Mouse (Mus musculus) heart, adult 2 months (tissue): ENCODE data around the gene Fbxl14.

Experiments used
- CTCF ChIP-seq: fragments of 200-600 bp; IDR thresholded peaks from 2 replicates; pipeline ENCODE4 v1.8.1; 2022; ENCODE audit warnings: antibody characterized with exemption, mild to moderate bottlenecking, moderate library complexity
- EP300 ChIP-seq: fragments of 200-500 bp; IDR thresholded peaks from 2 replicates; pipeline ENCODE4 v1.6.1; 2011; ENCODE audit warnings: low read depth, low read length, control low read depth; ENCODE audit not compliant: insufficient read depth

DNA sequence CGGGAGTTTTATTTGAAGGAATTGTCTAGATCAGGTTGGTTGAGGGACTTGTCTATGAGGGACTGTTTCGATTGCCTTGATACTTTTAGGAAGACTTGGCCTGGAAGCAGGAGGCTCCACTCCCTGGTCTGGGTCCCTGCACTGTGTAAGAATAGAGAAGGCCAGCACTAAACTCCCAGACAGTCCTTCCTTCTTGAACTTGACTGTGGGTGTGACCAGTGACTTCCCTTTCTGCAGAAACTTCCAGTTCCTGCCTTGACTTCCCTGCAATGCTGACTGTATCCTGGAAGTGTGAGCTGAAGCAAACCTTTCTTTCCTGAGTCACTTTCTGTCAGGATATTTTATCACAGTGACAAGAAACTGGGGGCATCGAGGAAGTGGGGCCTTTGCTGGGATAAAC lies 8.7 kb upstream of the Fbxl14 start:
- TF ChIP-seq CTCF (no peak), EP300 (no peak)
